Mouse (Mus musculus): ENCODE data around the gene Map2.
A peak's percentile ranks its signal among the peaks of the same experiment; 100 is the strongest.

Map2 gene

GRCm38 (mm10) chr1:66175041-66175665 lies at the start of gene Map2:
TSS of gene Map2 (plus strand) at chr1:66175273.
- DNase-seq, result peak; percentile 86

- no peak for DNase-seq
Observed at GRCm38 (mm10) chr1:66133014-66133413, 42.1 kb upstream of the Map2 start.

- no peak for DNase-seq
Observed at GRCm38 (mm10) chr1:66135324-66135723, 39.7 kb upstream of the Map2 start.

- DNase-seq, result no peak
Observed at GRCm38 (mm10) chr1:66140686-66141085, 34.4 kb upstream of the Map2 start.

GRCm38 (mm10) chr1:66145180-66145579 lies 29.9 kb upstream of the Map2 start:
- no peak for DNase-seq

- no peak for DNase-seq
Observed at GRCm38 (mm10) chr1:66148825-66149514, 26.1 kb upstream of the Map2 start.

- DNase-seq, result no peak
Observed at GRCm38 (mm10) chr1:66150806-66151205, 24.3 kb upstream of the Map2 start.

- DNase-seq, result no peak
Observed at GRCm38 (mm10) chr1:66157135-66157534, 17.9 kb upstream of the Map2 start.

GRCm38 (mm10) chr1:66157589-66157988 lies 17.5 kb upstream of the Map2 start:
- DNase-seq, result no peak

GRCm38 (mm10) chr1:66164648-66165047 lies 10.4 kb upstream of the Map2 start:
- DNase-seq, result no peak

GRCm38 (mm10) chr1:66168722-66169121 lies 6.4 kb upstream of the Map2 start:
- no peak for DNase-seq

- DNase-seq, result no peak
Observed at GRCm38 (mm10) chr1:66172127-66172526, 2.9 kb upstream of the Map2 start.

GRCm38 (mm10) chr1:66173630-66174029 lies 1.4 kb upstream of the Map2 start:
- DNase-seq, result no peak

GRCm38 (mm10) chr1:66176012-66176837 lies 1.2 kb downstream of the Map2 start:
- DNase-seq, result no peak

GRCm38 (mm10) chr1:66176838-66177105 lies 1.7 kb downstream of the Map2 start:
- no peak for DNase-seq

- no peak for DNase-seq
Observed at GRCm38 (mm10) chr1:66177489-66178170, 2.6 kb downstream of the Map2 start.

- no peak for DNase-seq
Observed at GRCm38 (mm10) chr1:66187016-66187681, 12.1 kb downstream of the Map2 start.

- no peak for DNase-seq
Observed at GRCm38 (mm10) chr1:66192401-66192800, 17.3 kb downstream of the Map2 start.

- DNase-seq, result no peak
Observed at GRCm38 (mm10) chr1:66192891-66193290, 17.8 kb downstream of the Map2 start.

- DNase-seq, result no peak
Observed at GRCm38 (mm10) chr1:66195040-66195726, 20.1 kb downstream of the Map2 start.

- no peak for DNase-seq
Observed at GRCm38 (mm10) chr1:66196240-66196639, 21.2 kb downstream of the Map2 start.

- DNase-seq, result no peak
Observed at GRCm38 (mm10) chr1:66196716-66197115, 21.6 kb downstream of the Map2 start.
